Mouse (Mus musculus) embryo, embryonic 10 days (tissue): ENCODE measurements around the gene Hsd11b2.

Experiments used
- DNase-seq: peaks from one replicate; pipeline ENCODE4 v3.0.0-alpha.2; 2015; ENCODE audit warnings: low spot score

Hsd11b2 gene

GRCm38 (mm10) chr8:105484030-105484368, 34.6 kb upstream of the Hsd11b2 start:
- DNase-seq = peak; percentile 20

- DNase-seq = peak; percentile 86
These were observed 34.2 kb upstream of the Hsd11b2 start for GRCm38 (mm10) chr8:105484392-105484791.

GRCm38 (mm10) chr8:105488082-105488481, 30.5 kb upstream of the Hsd11b2 start:
- no peak for DNase-seq

- no peak for DNase-seq
These were observed 29.3 kb upstream of the Hsd11b2 start for GRCm38 (mm10) chr8:105489281-105489680.

GRCm38 (mm10) chr8:105493495-105493894, 25.1 kb upstream of the Hsd11b2 start:
- DNase-seq = peak; percentile 43

- no peak for DNase-seq
These were observed 24.0 kb upstream of the Hsd11b2 start for GRCm38 (mm10) chr8:105494566-105494965.

GRCm38 (mm10) chr8:105495350-105496302, 22.9 kb upstream of the Hsd11b2 start:
- DNase-seq = no peak

GRCm38 (mm10) chr8:105496439-105497180, 21.9 kb upstream of the Hsd11b2 start, which contains the start of gene Zdhhc1:
Gene Zdhhc1 (minus strand): TSS chr8:105496902.
- DNase-seq = peak; percentile 91

GRCm38 (mm10) chr8:105499787-105500186, 18.8 kb upstream of the Hsd11b2 start:
- no peak for DNase-seq

- DNase-seq = no peak
These were observed 13.9 kb upstream of the Hsd11b2 start for GRCm38 (mm10) chr8:105504617-105505016.

GRCm38 (mm10) chr8:105506977-105507376, 11.6 kb upstream of the Hsd11b2 start:
- DNase-seq = no peak

GRCm38 (mm10) chr8:105508758-105509157, 9.8 kb upstream of the Hsd11b2 start:
- peak; percentile 42 for DNase-seq

- DNase-seq = no peak
These were observed 8.4 kb upstream of the Hsd11b2 start for GRCm38 (mm10) chr8:105509997-105510735.

GRCm38 (mm10) chr8:105514194-105514593, 4.4 kb upstream of the Hsd11b2 start:
- DNase-seq = no peak

- no peak for DNase-seq
These were observed 3.9 kb upstream of the Hsd11b2 start for GRCm38 (mm10) chr8:105514656-105515055.

- peak; percentile 95 for DNase-seq
These were observed 2.4 kb upstream of the Hsd11b2 start for GRCm38 (mm10) chr8:105516018-105516645.

GRCm38 (mm10) chr8:105517346-105517745, 1.2 kb upstream of the Hsd11b2 start:
- DNase-seq = peak; percentile 58

GRCm38 (mm10) chr8:105519591-105519990, 1.0 kb downstream of the Hsd11b2 start:
- DNase-seq = peak; percentile 65

GRCm38 (mm10) chr8:105520521-105520920, 2.0 kb downstream of the Hsd11b2 start:
- DNase-seq = no peak

GRCm38 (mm10) chr8:105521061-105521460, 2.5 kb downstream of the Hsd11b2 start:
- peak; percentile 65 for DNase-seq

- no peak for DNase-seq
These were observed 3.6 kb downstream of the Hsd11b2 start for GRCm38 (mm10) chr8:105521995-105522769.
